Mouse (Mus musculus): ENCODE data around the gene Ccl20.

DNA sequence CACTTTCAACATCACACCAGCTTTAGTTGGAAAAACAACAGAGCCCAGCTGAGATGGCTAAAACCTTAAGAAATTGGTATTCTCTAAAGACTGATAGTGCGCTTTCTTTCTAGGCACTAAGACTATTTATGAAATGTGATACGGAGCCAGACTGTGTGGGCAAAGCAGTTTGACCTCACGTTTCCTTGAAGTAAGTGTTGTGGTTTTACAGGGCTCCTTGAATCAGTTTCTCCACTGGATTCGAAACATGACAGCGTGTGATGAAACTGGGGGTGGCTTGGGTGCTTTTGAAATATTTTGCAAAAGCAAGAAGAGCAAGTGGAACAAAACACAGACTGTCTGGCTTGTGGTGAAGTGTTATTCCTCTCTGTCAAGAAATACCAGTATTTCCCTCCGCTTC lies 39.5 kb upstream of the Ccl20 start:
- TF ChIP-seq POLR2A (IDR thresholded peaks at IDR 0.05; ENCODE audit: control insufficient read depth, low read depth, low read length) (no peak), CTCF (IDR thresholded peaks at IDR 0.05; ENCODE audit: control insufficient read depth, insufficient read depth, insufficient replicate concordance, low read depth, low read length) (no peak)
